Mouse (Mus musculus) myocyte (in vitro differentiated cells): Measurements from ENCODE around the gene Cyp20a1. TPM values are rescaled to one million over a fixed set of nuclear protein-coding genes. Genes with fewer than 3 reads are reported as not detected.

Experiments
- H3K27me3 ChIP-seq: one replicate; pipeline ENCODE4 v1.6.1; 2011; ENCODE audit not compliant: control insufficient read depth, insufficient read depth, insufficient read length
- H3K36me3 ChIP-seq: one replicate; pipeline ENCODE4 v1.6.1; 2011; ENCODE audit not compliant: control insufficient read depth, insufficient read depth
- H3K4me2 ChIP-seq: one replicate; pipeline ENCODE4 v1.6.1; 2011; ENCODE audit warnings: low read depth, control low read depth
- H3K4me3 ChIP-seq: one replicate; pipeline ENCODE4 v1.5.1; 2011; ENCODE audit warnings: mild to moderate bottlenecking, control low read depth, moderate library complexity
- H3K79me2 ChIP-seq: one replicate; pipeline ENCODE4 v1.6.1; 2011; ENCODE audit not compliant: control insufficient read depth, insufficient read depth
- H3ac ChIP-seq: one replicate; pipeline ENCODE4 v1.6.1; 2011; ENCODE audit not compliant: control insufficient read depth, insufficient read length
- CEBPB ChIP-seq: IDR thresholded peaks from 2 replicates; pipeline ENCODE4 v1.6.1; 2011; ENCODE audit warnings: mild to moderate bottlenecking, moderate library complexity; ENCODE audit not compliant: poor library complexity, insufficient read depth, severe bottlenecking
- E2F4 ChIP-seq: IDR thresholded peaks from one replicate; pipeline ENCODE4 v1.6.1; 2011; ENCODE audit warnings: mild to moderate bottlenecking, control low read depth, moderate library complexity; ENCODE audit not compliant: insufficient read depth
- MAX ChIP-seq: IDR thresholded peaks from one replicate; pipeline ENCODE4 v1.6.1; 2011; ENCODE audit warnings: low read depth, mild to moderate bottlenecking, control low read depth
- MYOD1 ChIP-seq, 3 experiments: IDR thresholded peaks; one replicate each; pipeline ENCODE4 v1.6.1; 2011; ENCODE audit warnings: control low read depth in 2 of 3, low read depth in 2 of 3, mild to moderate bottlenecking in 2 of 3, moderate library complexity in 1 of 3; ENCODE audit not compliant: insufficient read length in 2 of 3, control insufficient read depth in 1 of 3
- MYOG ChIP-seq, 3 experiments: IDR thresholded peaks; one replicate each; pipeline ENCODE4 v1.6.1; 2011; ENCODE audit warnings: control low read depth in 2 of 3, low read depth in 2 of 3, mild to moderate bottlenecking in 2 of 3; ENCODE audit not compliant: insufficient read length in 2 of 3, control insufficient read depth in 1 of 3, insufficient read depth in 1 of 3
- POLR2A ChIP-seq: IDR thresholded peaks from one replicate; pipeline ENCODE4 v1.6.1; 2011; ENCODE audit warnings: low read depth, mild to moderate bottlenecking, control low read depth, moderate library complexity; ENCODE audit not compliant: insufficient read length
- POLR2AphosphoS2 ChIP-seq: IDR thresholded peaks from one replicate; pipeline ENCODE4 v1.6.1; 2011; ENCODE audit warnings: low read depth, control low read depth; ENCODE audit not compliant: insufficient read length
- REST ChIP-seq: IDR thresholded peaks from one replicate; pipeline ENCODE4 v1.6.1; 2011; ENCODE audit warnings: mild to moderate bottlenecking, control low read depth, moderate library complexity; ENCODE audit not compliant: insufficient read depth, insufficient read length
- SRF ChIP-seq: IDR thresholded peaks from one replicate; pipeline ENCODE4 v1.6.1; 2011; ENCODE audit warnings: low read depth; ENCODE audit not compliant: control insufficient read depth, insufficient read length
- TCF12 ChIP-seq: IDR thresholded peaks from one replicate; pipeline ENCODE4 v1.6.1; 2011; ENCODE audit warnings: mild to moderate bottlenecking, control low read depth; ENCODE audit not compliant: poor library complexity, insufficient read depth, severe bottlenecking
- TCF3 ChIP-seq: IDR thresholded peaks from one replicate; pipeline ENCODE4 v1.6.1; 2011; ENCODE audit warnings: low read depth, control low read depth; ENCODE audit not compliant: insufficient read length
- USF1 ChIP-seq: IDR thresholded peaks from one replicate; pipeline ENCODE4 v1.6.1; 2011; ENCODE audit warnings: low read depth, mild to moderate bottlenecking, control low read depth, moderate library complexity
- polyA plus RNA-seq: library from polyadenylated mRNA; unstranded; fragments of >200 nt; fragmentation: generic; extraction: Trizol; gene quantifications from one replicate; pipeline ENCODE4 v1.2.1, GENCODE M21; 2012; ENCODE audit warnings: missing spikeins

The Cyp20a1 gene
- polyA plus RNA-seq, 1 experiment: 25.8 TPM

GRCm38 (mm10) chr1:60423882-60424281 lies 80.8 kb downstream of the Cyp20a1 start:
- Histone ChIP-seq H3K36me3 (no peaks in the 10 kb centered on the region), H3K4me3 (no peak overlapping the region), H3ac (no peak overlapping the region), H3K4me2 (no peak overlapping the region), H3K79me2 (peaks cover 12% of the 10 kb centered on the region), H3K27me3 (no peaks in the 10 kb centered on the region)
- no peak for TF ChIP-seq TCF3
- no peak for TF ChIP-seq CEBPB
- TF ChIP-seq USF1: no peak

DNA sequence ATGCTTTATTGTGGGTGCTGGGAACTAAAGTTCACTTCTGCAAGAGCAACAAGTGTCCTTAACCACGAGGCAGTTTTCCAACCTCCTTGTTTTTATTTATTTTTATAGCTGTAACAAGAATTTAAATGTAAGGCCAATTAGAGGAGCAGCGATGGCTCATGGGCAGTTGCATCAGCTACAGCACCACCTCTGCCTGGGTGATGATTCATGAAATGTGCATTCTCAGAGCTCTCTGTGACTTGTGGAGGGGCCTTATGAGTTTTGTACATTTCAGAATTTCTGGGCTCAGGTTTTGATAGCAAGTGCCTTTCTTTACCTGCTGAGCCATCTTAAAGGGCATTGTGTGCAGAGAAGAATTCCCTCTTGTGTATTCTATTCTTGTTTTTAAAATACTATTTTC lies 85.2 kb downstream of the Cyp20a1 start:
- no peak overlapping the region for H3K4me2 ChIP-seq
- H3ac ChIP-seq: no peak overlapping the region
- no peak overlapping the region for H3K4me3 ChIP-seq
- no peaks in the 10 kb centered on the region for H3K27me3 ChIP-seq
- no peak for TF ChIP-seq TCF3
- TF ChIP-seq CEBPB: peak; percentile 51; the same call in 1 of the 2 replicates
- H3K36me3 ChIP-seq: no peaks in the 10 kb centered on the region
- peaks cover 13% of the 10 kb centered on the region for H3K79me2 ChIP-seq

DNA sequence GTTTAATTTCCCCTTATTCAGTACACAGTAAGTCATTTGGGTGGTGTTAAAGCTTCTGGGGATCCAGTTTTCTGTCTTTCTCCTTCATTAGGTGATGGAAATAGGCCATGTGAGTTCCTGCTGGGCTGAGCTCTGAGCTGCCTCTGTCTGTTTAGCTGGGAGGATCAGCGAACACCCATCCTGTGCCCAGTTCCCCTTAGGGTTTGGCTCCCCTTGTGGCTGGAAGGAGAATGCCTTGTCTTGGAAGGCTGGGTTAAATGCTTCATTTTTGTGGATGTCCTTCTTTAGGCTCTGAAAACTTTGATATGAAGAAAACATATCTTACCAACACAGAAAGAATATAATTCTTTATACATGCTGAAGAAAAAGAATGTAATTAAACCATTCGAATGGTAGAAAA lies 85.8 kb downstream of the Cyp20a1 start:
- no peak overlapping the region for H3K4me2 ChIP-seq
- no peak overlapping the region for H3K4me3 ChIP-seq
- no peaks in the 10 kb centered on the region for H3K36me3 ChIP-seq
- H3K79me2 ChIP-seq: peaks cover 9% of the 10 kb centered on the region
- H3K27me3 ChIP-seq: no peaks in the 10 kb centered on the region
- no peak overlapping the region for H3ac ChIP-seq
- no peak for TF ChIP-seq E2F4
- no peak for TF ChIP-seq MYOG (IDR thresholded peaks at IDR 0.05; ENCODE audit: control insufficient read depth in 1 of 3, insufficient read depth in 1 of 3, insufficient read length in 2 of 3, low read depth in 2 of 3)
- TF ChIP-seq TCF3: no peak
- TF ChIP-seq POLR2AphosphoS2: no peak
- TF ChIP-seq CEBPB: no peak
- no peak for TF ChIP-seq REST
- no peak for TF ChIP-seq TCF12
- TF ChIP-seq MYOD1 (IDR thresholded peaks at IDR 0.05; ENCODE audit: control insufficient read depth in 1 of 3, insufficient read length in 2 of 3, low read depth in 2 of 3): no peak
- no peak for TF ChIP-seq SRF

DNA sequence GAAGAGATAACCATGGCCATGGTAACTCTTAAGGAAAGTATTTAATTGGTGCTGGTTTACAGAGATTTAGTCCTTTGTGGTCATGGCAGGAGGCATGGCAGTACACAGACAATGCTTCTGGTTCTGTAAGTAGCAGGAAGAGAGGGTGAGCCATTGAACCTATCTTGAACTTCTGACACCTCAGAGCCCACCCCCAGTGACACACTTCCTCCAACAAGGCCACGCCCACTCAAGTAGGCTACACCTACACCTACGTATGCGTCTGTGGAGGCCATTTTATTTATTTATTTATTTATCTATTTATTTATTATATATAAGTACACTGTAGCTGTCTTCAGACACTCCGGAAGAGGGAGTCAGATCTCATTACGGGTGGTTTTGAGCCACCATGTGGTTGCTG lies 88.4 kb downstream of the Cyp20a1 start:
- no peaks in the 10 kb centered on the region for H3K36me3 ChIP-seq
- no peak overlapping the region for H3K4me3 ChIP-seq
- TF ChIP-seq SRF (no peak), MYOG (IDR thresholded peaks at IDR 0.05; ENCODE audit: control insufficient read depth in 1 of 3, insufficient read depth in 1 of 3, insufficient read length in 2 of 3, low read depth in 2 of 3) (no peak), E2F4 (no peak), USF1 (no peak), TCF3 (no peak), MAX (no peak), TCF12 (no peak), POLR2A (no peak), CEBPB (no peak), POLR2AphosphoS2 (no peak), REST (no peak), MYOD1 (IDR thresholded peaks at IDR 0.05; ENCODE audit: control insufficient read depth in 1 of 3, insufficient read length in 2 of 3, low read depth in 2 of 3) (no peak)
- no peak overlapping the region for H3K4me2 ChIP-seq
- peaks cover 7% of the 10 kb centered on the region for H3K79me2 ChIP-seq
- no peak overlapping the region for H3ac ChIP-seq
- H3K27me3 ChIP-seq: no peaks in the 10 kb centered on the region

DNA sequence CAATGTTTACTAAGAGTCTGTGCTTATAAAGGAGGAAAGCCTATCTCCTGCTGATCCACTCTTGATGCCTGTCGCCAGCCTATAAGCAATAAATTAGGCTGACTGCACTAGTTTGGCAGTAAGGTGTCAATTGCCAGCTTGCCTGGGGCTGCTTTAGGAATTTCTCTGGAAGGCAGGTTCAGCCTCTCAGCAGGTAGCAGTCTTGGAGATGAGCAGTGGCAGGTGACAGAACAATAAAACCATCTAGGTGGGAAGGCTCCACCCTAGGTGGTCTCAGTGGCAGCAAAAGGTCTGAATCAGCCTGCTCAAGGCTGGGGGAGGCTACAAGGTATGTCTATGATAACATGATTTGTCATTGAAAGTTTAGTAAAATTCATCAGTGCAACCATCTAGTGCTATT lies 89.4 kb downstream of the Cyp20a1 start:
- TF ChIP-seq REST: no peak
- no peak for TF ChIP-seq USF1
- TF ChIP-seq POLR2A: no peak
- TF ChIP-seq POLR2AphosphoS2: no peak
- no peaks in the 10 kb centered on the region for H3K36me3 ChIP-seq
- no peaks in the 10 kb centered on the region for H3K27me3 ChIP-seq
- H3K4me2 ChIP-seq: no peak overlapping the region
- H3K79me2 ChIP-seq: peaks cover 7% of the 10 kb centered on the region
- no peak overlapping the region for H3ac ChIP-seq
- no peak overlapping the region for H3K4me3 ChIP-seq

Other genes with a start within 250 kb of the Cyp20a1 start
- gene Carf, start 245.1 kb upstream of the Cyp20a1 start, polyA plus RNA-seq: 1.2 TPM
- 17.0 TPM for gene Wdr12, start 244.7 kb upstream of the Cyp20a1 start, polyA plus RNA-seq
- gene Nbeal1, start 162.7 kb upstream of the Cyp20a1 start, polyA plus RNA-seq: 1.2 TPM
- gene Abi2, start 66.3 kb downstream of the Cyp20a1 start, polyA plus RNA-seq: 6.7 TPM
- 7.4 TPM for gene Raph1, start 223.8 kb downstream of the Cyp20a1 start, polyA plus RNA-seq